Mouse (Mus musculus) neural tube, embryonic 11.5 days (tissue): Measurements from ENCODE around the gene F5. TPM values are rescaled to one million over a fixed set of nuclear protein-coding genes. Genes with fewer than 3 reads are reported as not detected.

Source experiments
- ATAC-seq: fragments of 200-750 bp; cut with Nextera tagmentation; 2 replicates; pipeline ENCODE4 v1.8.0; 2017; ENCODE audit warnings: moderate number of reproducible peaks, mild to moderate bottlenecking, moderate TSS enrichment, moderate library complexity; ENCODE audit not compliant: insufficient read depth, low FRiP score, low TSS enrichment
- DNase-seq: peaks from one replicate; pipeline ENCODE4 v3.0.0-alpha.2; 2015; ENCODE audit warnings: low spot score
- H3K27ac ChIP-seq: fragments of 300-500 bp; sonication (generic); 2 replicates; pipeline ENCODE4 v1.5.1; 2014; ENCODE audit warnings: low read depth, mild to moderate bottlenecking, low read length
- H3K27me3 ChIP-seq: fragments of 300-500 bp; sonication (generic); 2 replicates; pipeline ENCODE4 v1.6.1; 2014; ENCODE audit warnings: mild to moderate bottlenecking, low read length, mixed read lengths; ENCODE audit not compliant: control insufficient read depth, insufficient read depth
- H3K36me3 ChIP-seq: fragments of 300-500 bp; sonication (generic); 2 replicates; pipeline ENCODE4 v1.6.1; 2014; ENCODE audit warnings: mild to moderate bottlenecking, low read length, moderate library complexity, mixed read lengths; ENCODE audit not compliant: control insufficient read depth, insufficient read depth
- H3K4me1 ChIP-seq: fragments of 300-500 bp; sonication (generic); 2 replicates; pipeline ENCODE4 v1.6.1; 2014; ENCODE audit warnings: low read length, mixed read lengths; ENCODE audit not compliant: control insufficient read depth, insufficient read depth
- H3K4me2 ChIP-seq: fragments of 300-500 bp; sonication (generic); 2 replicates; pipeline ENCODE4 v1.6.1; 2014; ENCODE audit warnings: low read depth, mild to moderate bottlenecking, moderate library complexity
- H3K4me3 ChIP-seq: fragments of 300-500 bp; sonication (generic); 2 replicates; pipeline ENCODE4 v1.5.1; 2014; ENCODE audit warnings: low read depth, low read length
- H3K9ac ChIP-seq: fragments of 300-500 bp; sonication (generic); 2 replicates; pipeline ENCODE4 v1.6.1; 2014; ENCODE audit warnings: mild to moderate bottlenecking, low read length
- H3K9me3 ChIP-seq: fragments of 300-500 bp; sonication (generic); 2 replicates; pipeline ENCODE4 v1.6.1; 2016; ENCODE audit warnings: low read length; ENCODE audit not compliant: control insufficient read depth
- WGBS: fragments of 180-500 bp; shearing (Covaris S2); extraction: QIAGEN DNeasy Blood & Tissue Kit; methylation state at CpG from one replicate; pipeline ENCODE4 v1.1.7; 2014; 5-methylcytosine and 5-hydroxymethylcytosine counted together
- polyA plus RNA-seq: library from polyadenylated mRNA; unstranded; fragments of >200 nt; fragmentation: Nextera tagmentation; extraction: Ambion mirVana; gene quantifications from 2 replicates; pipeline ENCODE4 v1.2.1, GENCODE M21; 2014

Gene F5
- polyA plus RNA-seq, 1 experiment from 2014 or later = 0.42 TPM

- H3K27ac ChIP-seq = no peak overlapping the region
- H3K4me1 ChIP-seq = peaks cover 7% of the 10 kb centered on the region
- H3K9ac ChIP-seq = no peak overlapping the region
- no peaks in the 10 kb centered on the region for H3K36me3 ChIP-seq
- H3K4me3 ChIP-seq = peak overlapping the region; percentile 46
- ATAC-seq (no peak), DNase-seq (no peak)
- peak overlapping the region; percentile 82; the same call in 1 of the 2 replicates for H3K4me2 ChIP-seq
- no peaks in the 10 kb centered on the region for H3K27me3 ChIP-seq
- H3K9me3 ChIP-seq = no peaks in the 10 kb centered on the region
- WGBS = 63% methylated on average over 8 of the region's 8 CpGs
These were observed 98.9 kb downstream of the F5 start for GRCm38 (mm10) chr1:164250391-164251150.

GRCm38 (mm10) chr1:164251438-164251837 lies 99.8 kb downstream of the F5 start:
- DNase-seq = no peak
- H3K4me3 ChIP-seq = no peak overlapping the region
- no peak overlapping the region for H3K4me2 ChIP-seq
- H3K27ac ChIP-seq = no peak overlapping the region
- 81% methylated on average over 1 of the region's 1 CpGs for WGBS
- no peak overlapping the region for H3K9ac ChIP-seq
- ATAC-seq = no peak
- no peaks in the 10 kb centered on the region for H3K9me3 ChIP-seq
- H3K36me3 ChIP-seq = no peaks in the 10 kb centered on the region
- peaks cover 7% of the 10 kb centered on the region for H3K4me1 ChIP-seq
- no peaks in the 10 kb centered on the region for H3K27me3 ChIP-seq

- no peaks in the 10 kb centered on the region for H3K9me3 ChIP-seq
- no peak overlapping the region for H3K9ac ChIP-seq
- no peak overlapping the region for H3K4me2 ChIP-seq
- H3K27me3 ChIP-seq = no peaks in the 10 kb centered on the region
- no peak overlapping the region for H3K4me3 ChIP-seq
- ATAC-seq (no peak), DNase-seq (no peak)
- peaks cover 6% of the 10 kb centered on the region for H3K4me1 ChIP-seq
- no peak overlapping the region for H3K27ac ChIP-seq
- WGBS = 71% methylated on average over 5 of the region's 5 CpGs
- H3K36me3 ChIP-seq = peaks cover 2% of the 10 kb centered on the region; the same call in 1 of the 2 replicates
These were observed 100.9 kb downstream of the F5 start for GRCm38 (mm10) chr1:164252551-164252950.

GRCm38 (mm10) chr1:164254836-164255235 lies 103.2 kb downstream of the F5 start:
- no peak for ATAC-seq
- H3K4me2 ChIP-seq = no peak overlapping the region
- no peaks in the 10 kb centered on the region for H3K27me3 ChIP-seq
- no peak overlapping the region for H3K4me3 ChIP-seq
- no peak overlapping the region for H3K27ac ChIP-seq
- H3K9ac ChIP-seq = no peak overlapping the region
- H3K4me1 ChIP-seq = no peaks in the 10 kb centered on the region
- no peak for DNase-seq
- 77% methylated on average over 3 of the region's 3 CpGs for WGBS
- H3K9me3 ChIP-seq = no peaks in the 10 kb centered on the region
- peaks cover 2% of the 10 kb centered on the region; the same call in 1 of the 2 replicates for H3K36me3 ChIP-seq

- Histone ChIP-seq H3K4me2 (no peak overlapping the region), H3K9ac (no peak overlapping the region), H3K9me3 (no peaks in the 10 kb centered on the region), H3K27ac (no peak overlapping the region), H3K4me3 (no peak overlapping the region), H3K4me1 (no peaks in the 10 kb centered on the region), H3K36me3 (peaks cover 6% of the 10 kb centered on the region), H3K27me3 (no peaks in the 10 kb centered on the region)
- ATAC-seq (no peak), DNase-seq (no peak)
- WGBS = 86% methylated on average over 16 of the region's 16 CpGs
These were observed 108.8 kb downstream of the F5 start for GRCm38 (mm10) chr1:164260171-164261028.

GRCm38 (mm10) chr1:164261553-164261952 lies 109.9 kb downstream of the F5 start:
- 92% methylated on average over 7 of the region's 7 CpGs for WGBS
- H3K4me1 ChIP-seq = no peaks in the 10 kb centered on the region
- H3K36me3 ChIP-seq = peaks cover 6% of the 10 kb centered on the region
- no peak for DNase-seq
- no peak overlapping the region for H3K27ac ChIP-seq
- H3K4me3 ChIP-seq = no peak overlapping the region
- no peak for ATAC-seq
- no peak overlapping the region for H3K9ac ChIP-seq
- H3K27me3 ChIP-seq = no peaks in the 10 kb centered on the region
- H3K9me3 ChIP-seq = no peaks in the 10 kb centered on the region
- no peak overlapping the region for H3K4me2 ChIP-seq

Other genes with a start within 250 kb of the F5 start
- gene Scyl3, start 222.7 kb upstream of the F5 start, polyA plus RNA-seq = 17.8 and 20.8 TPM in 2 replicates
- gene BC055324, start 157.0 kb upstream of the F5 start, polyA plus RNA-seq = 31.5 and 32.1 TPM in 2 replicates
- 8.9 and 10.1 TPM in 2 replicates for gene Mettl18, start 156.9 kb upstream of the F5 start, polyA plus RNA-seq
- 0.08 TPM in 1 of 2 replicates, not detected in the other for gene Sele, start 103.6 kb upstream of the F5 start, polyA plus RNA-seq
- not detected in 2 replicates for gene Sell, start 89.9 kb upstream of the F5 start, polyA plus RNA-seq
- not detected in 2 replicates for gene Selp, start 36.6 kb upstream of the F5 start, polyA plus RNA-seq
- gene Slc19a2, start 97.2 kb downstream of the F5 start, polyA plus RNA-seq = 10.5 and 11.0 TPM in 2 replicates
- gene Ccdc181, start 123.7 kb downstream of the F5 start, polyA plus RNA-seq = 12.6 and 13.5 TPM in 2 replicates
- 32.4 and 35.4 TPM in 2 replicates for gene Nme7, start 152.3 kb downstream of the F5 start, polyA plus RNA-seq
- 28.3 and 28.9 TPM in 2 replicates for gene Blzf1, start 155.7 kb downstream of the F5 start, polyA plus RNA-seq